Mouse (Mus musculus) embryonic facial prominence, embryonic 11.5 days (tissue): Measurements from ENCODE around the gene Ppp4r2. TPM values are rescaled to one million over a fixed set of nuclear protein-coding genes. Genes with fewer than 3 reads are reported as not detected.

ENCODE experiments used
- ATAC-seq: fragments of 200-750 bp; cut with Nextera tagmentation; replicated peaks from 2 replicates; pipeline ENCODE4 v1.8.0; 2017; ENCODE audit warnings: low read depth; ENCODE audit not compliant: insufficient number of reproducible peaks, low FRiP score, low TSS enrichment
- DNase-seq: peaks from one replicate; pipeline ENCODE4 v3.0.0-alpha.2; 2015; ENCODE audit warnings: low spot score
- H3K27ac ChIP-seq: fragments of 300-500 bp; sonication (generic); replicated peaks from 2 replicates; pipeline ENCODE4 v1.5.1; 2014; ENCODE audit warnings: mild to moderate bottlenecking, low read depth, low read length, control low read depth
- H3K27me3 ChIP-seq: fragments of 300-500 bp; sonication (generic); 2 replicates; pipeline ENCODE4 v1.6.1; 2014; ENCODE audit warnings: mild to moderate bottlenecking, low read length, moderate library complexity, mixed read lengths; ENCODE audit not compliant: control insufficient read depth, insufficient read depth
- H3K36me3 ChIP-seq: fragments of 300-500 bp; sonication (generic); replicated peaks from 2 replicates; pipeline ENCODE4 v1.6.1; 2014; ENCODE audit warnings: low read depth, mild to moderate bottlenecking, low read length, moderate library complexity, mixed read lengths; ENCODE audit not compliant: control insufficient read depth, insufficient read depth
- H3K4me1 ChIP-seq: fragments of 300-500 bp; sonication (generic); 2 replicates; pipeline ENCODE4 v1.6.1; 2014; ENCODE audit warnings: low read length, mixed read lengths; ENCODE audit not compliant: control insufficient read depth, insufficient read depth
- H3K4me2 ChIP-seq: fragments of 300-500 bp; sonication (generic); 2 replicates; pipeline ENCODE4 v1.6.1; 2014; ENCODE audit warnings: low read depth, mild to moderate bottlenecking, control low read depth, low read length, moderate library complexity
- H3K4me3 ChIP-seq: fragments of 300-500 bp; sonication (generic); 2 replicates; pipeline ENCODE4 v1.5.1; 2014; ENCODE audit warnings: low read depth, low read length, control low read depth
- H3K9ac ChIP-seq: fragments of 300-500 bp; sonication (generic); replicated peaks from 2 replicates; pipeline ENCODE4 v1.6.1; 2014; ENCODE audit warnings: mild to moderate bottlenecking, control low read depth, low read length
- H3K9me3 ChIP-seq: fragments of 300-500 bp; sonication (generic); replicated peaks from 2 replicates; pipeline ENCODE4 v1.6.1; 2016; ENCODE audit warnings: mild to moderate bottlenecking, low read length, inconsistent platforms, mixed read lengths; ENCODE audit not compliant: control insufficient read depth
- WGBS: fragments of 180-500 bp; shearing (Covaris S2); extraction: QIAGEN DNeasy Blood & Tissue Kit; methylation state at CpG from one replicate; pipeline ENCODE4 v1.1.7; 2014; 5-methylcytosine and 5-hydroxymethylcytosine counted together
- polyA plus RNA-seq: library from polyadenylated mRNA; unstranded; fragments of >200 nt; fragmentation: Nextera tagmentation; extraction: Ambion mirVana; gene quantifications from 2 replicates; pipeline ENCODE4 v1.2.1, GENCODE M21; 2014

Ppp4r2 gene
- polyA plus RNA-seq, 1 experiment from 2014 or later, result 33.1 TPM

GRCm38 (mm10) chr6:100833811-100834481 lies 524 bp downstream of the Ppp4r2 start:
- peak overlapping the region; percentile 85 for H3K27ac ChIP-seq
- peak overlapping the region; percentile 13 for H3K4me2 ChIP-seq
- under 1% methylated on average over 51 of the region's 72 CpGs for WGBS

GRCm38 (mm10) chr6:100834489-100835160 lies 1.2 kb downstream of the Ppp4r2 start:
- ATAC-seq (no peak), DNase-seq (peak; percentile 55)
- 36% methylated on average over 9 of the region's 9 CpGs for WGBS
- Histone ChIP-seq H3K27me3 (no peaks in the 10 kb centered on the region), H3K4me3 (peak overlapping the region; percentile 77), H3K36me3 (peaks cover 9% of the 10 kb centered on the region), H3K4me2 (peak overlapping the region; percentile 13; the same call in 1 of the 2 replicates), H3K9ac (no peak overlapping the region; the same call in 1 of the 2 replicates), H3K4me1 (no peaks in the 10 kb centered on the region), H3K27ac (no peak overlapping the region), H3K9me3 (no peaks in the 10 kb centered on the region)

More at GRCm38 (mm10) chr6:100833811-100834481, 524 bp downstream of the Ppp4r2 start:
- peak overlapping the region; percentile 88 for H3K9ac ChIP-seq
- H3K4me3 ChIP-seq, result peak overlapping the region; percentile 77
- ATAC-seq (peak; percentile 81), DNase-seq (peak; percentile 59)
- H3K36me3 ChIP-seq, result peaks cover 6% of the 10 kb centered on the region; the same call in 1 of the 2 replicates
- H3K4me1 ChIP-seq, result no peaks in the 10 kb centered on the region
- no peaks in the 10 kb centered on the region for H3K9me3 ChIP-seq
- no peaks in the 10 kb centered on the region for H3K27me3 ChIP-seq

DNA sequence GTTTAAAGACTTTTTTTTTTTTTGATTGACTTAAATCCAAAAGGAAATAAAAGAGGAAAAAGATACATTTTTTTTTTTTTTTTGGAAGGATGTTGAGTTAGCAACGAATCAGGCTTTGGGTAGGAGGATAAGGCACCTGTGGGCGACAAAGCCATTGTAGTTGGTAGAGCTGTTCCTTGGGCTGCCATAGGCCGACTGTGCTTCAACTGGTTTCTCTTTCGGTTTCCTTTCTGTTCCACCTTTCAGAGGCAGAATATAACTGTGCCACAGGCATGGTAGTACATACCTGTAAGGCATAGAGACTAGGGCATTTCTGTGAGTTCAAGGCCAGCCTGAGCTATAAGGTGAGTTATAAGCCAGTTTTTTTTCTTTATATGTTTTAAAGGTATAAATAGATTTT lies 11.6 kb downstream of the Ppp4r2 start:
- no peak for ATAC-seq
- Histone ChIP-seq H3K4me2 (no peak overlapping the region), H3K9ac (no peak overlapping the region), H3K4me1 (no peaks in the 10 kb centered on the region), H3K36me3 (peaks cover 12% of the 10 kb centered on the region), H3K27me3 (no peaks in the 10 kb centered on the region), H3K4me3 (no peak overlapping the region), H3K27ac (no peak overlapping the region), H3K9me3 (no peaks in the 10 kb centered on the region)
- DNase-seq, result no peak
- WGBS, result 93% methylated on average over 4 of the region's 4 CpGs

GRCm38 (mm10) chr6:100847264-100847663 lies 13.8 kb downstream of the Ppp4r2 start:
- no peaks in the 10 kb centered on the region for H3K36me3 ChIP-seq
- no peak for ATAC-seq
- no peaks in the 10 kb centered on the region for H3K27me3 ChIP-seq

DNA sequence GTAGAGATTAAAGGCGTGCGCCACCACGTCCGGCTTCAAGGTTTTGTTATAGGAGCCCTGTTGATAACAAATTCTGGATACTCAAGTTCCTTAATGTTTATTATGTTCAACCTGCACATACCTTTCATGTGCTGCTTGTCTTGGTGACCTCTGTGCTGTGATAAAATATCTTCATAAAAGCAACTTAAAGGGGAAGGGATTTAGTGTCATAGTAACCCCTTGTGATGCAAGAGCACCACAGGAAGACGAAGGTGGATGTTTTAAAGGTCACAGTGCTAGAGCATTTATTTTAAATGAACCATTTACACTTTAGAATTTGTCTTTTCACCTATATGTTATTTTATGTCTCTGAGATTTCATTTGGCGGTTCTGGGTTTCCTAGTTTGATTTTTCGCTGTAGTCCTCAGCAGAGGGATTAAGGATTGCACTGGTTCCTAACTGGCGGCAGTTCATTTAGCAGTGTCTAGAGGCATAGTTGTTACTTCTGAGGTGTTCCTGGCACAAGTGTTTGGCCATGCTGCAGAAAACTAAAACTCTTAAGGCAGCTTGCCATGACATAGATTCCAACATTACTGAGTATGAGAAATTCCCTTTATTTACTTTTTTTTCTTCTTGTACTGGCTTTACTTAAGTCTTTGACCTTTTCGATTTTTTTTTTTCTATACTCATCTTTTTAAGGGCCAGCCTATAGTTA lies 15.4 kb downstream of the Ppp4r2 start:
- H3K27ac ChIP-seq, result no peak overlapping the region
- no peaks in the 10 kb centered on the region for H3K27me3 ChIP-seq
- no peaks in the 10 kb centered on the region for H3K4me1 ChIP-seq
- H3K9ac ChIP-seq, result no peak overlapping the region
- H3K4me3 ChIP-seq, result no peak overlapping the region
- no peak for DNase-seq
- H3K36me3 ChIP-seq, result no peaks in the 10 kb centered on the region
- no peaks in the 10 kb centered on the region for H3K9me3 ChIP-seq
- 87% methylated on average over 9 of the region's 9 CpGs for WGBS
- ATAC-seq, result no peak
- no peak overlapping the region for H3K4me2 ChIP-seq

More at GRCm38 (mm10) chr6:100847264-100847663, 13.8 kb downstream of the Ppp4r2 start:
- H3K4me2 ChIP-seq, result no peak overlapping the region
- H3K4me3 ChIP-seq, result no peak overlapping the region
- no peaks in the 10 kb centered on the region for H3K4me1 ChIP-seq
- no peak overlapping the region for H3K27ac ChIP-seq
- whole genome bisulfite sequencing, result 80% methylated on average over 5 of the region's 5 CpGs
- no peak overlapping the region for H3K9ac ChIP-seq
- no peaks in the 10 kb centered on the region for H3K9me3 ChIP-seq
- DNase-seq, result no peak

GRCm38 (mm10) chr6:100850671-100851081 lies 17.3 kb downstream of the Ppp4r2 start:
- no peaks in the 10 kb centered on the region for H3K36me3 ChIP-seq

DNA sequence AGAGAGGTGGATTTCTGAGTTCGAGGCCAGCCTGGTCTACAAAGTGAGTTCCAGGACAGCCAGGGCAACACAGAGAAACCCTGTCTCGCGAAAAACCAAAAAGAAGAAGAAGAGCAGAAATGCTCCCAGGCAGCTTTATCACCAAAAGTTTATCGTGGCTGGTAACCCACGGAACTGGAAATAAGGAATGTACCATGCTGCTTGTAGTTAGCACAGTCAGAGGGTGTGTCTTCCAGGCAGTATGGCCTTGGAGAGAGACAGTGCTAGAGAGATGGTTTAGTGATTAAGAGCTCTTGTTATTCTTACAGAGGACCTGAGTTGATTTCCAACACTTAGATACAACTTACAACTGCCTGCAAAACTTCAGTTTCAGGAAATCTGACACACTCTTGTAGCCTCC lies 17.7 kb downstream of the Ppp4r2 start:
- no peaks in the 10 kb centered on the region for H3K4me1 ChIP-seq
- H3K9ac ChIP-seq, result no peak overlapping the region
- WGBS, result 90% methylated on average over 5 of the region's 5 CpGs
- ATAC-seq, result no peak
- no peak overlapping the region for H3K27ac ChIP-seq
- H3K27me3 ChIP-seq, result no peaks in the 10 kb centered on the region
- H3K4me2 ChIP-seq, result no peak overlapping the region
- DNase-seq, result no peak
- H3K4me3 ChIP-seq, result no peak overlapping the region
- no peaks in the 10 kb centered on the region for H3K9me3 ChIP-seq
- no peaks in the 10 kb centered on the region for H3K36me3 ChIP-seq

More at GRCm38 (mm10) chr6:100850671-100851081, 17.3 kb downstream of the Ppp4r2 start:
- no peak overlapping the region for H3K27ac ChIP-seq
- H3K4me2 ChIP-seq, result no peak overlapping the region
- no peaks in the 10 kb centered on the region for H3K4me1 ChIP-seq
- H3K4me3 ChIP-seq, result no peak overlapping the region
- 84% methylated on average over 9 of the region's 9 CpGs for WGBS
- H3K9me3 ChIP-seq, result no peaks in the 10 kb centered on the region
- ATAC-seq (no peak), DNase-seq (no peak)
- no peaks in the 10 kb centered on the region for H3K27me3 ChIP-seq
- H3K9ac ChIP-seq, result no peak overlapping the region
